Mouse (Mus musculus) MEL (cell line): ENCODE data around the gene Adamts16.

ENCODE experiments used
- CTCF ChIP-seq, 3 experiments: IDR thresholded peaks in 2 of 3; conservative IDR thresholded peaks in 1 of 3; 2 replicates each; pipeline ENCODE4 v1.5.1; 2011 to 2012; ENCODE audit warnings: low read length in 3 of 3, low read depth in 2 of 3, mild to moderate bottlenecking in 2 of 3, improper control_type of control experiment in 1 of 3, inconsistent platforms in 1 of 3, mixed read lengths in 1 of 3, moderate library complexity in 1 of 3; ENCODE audit not compliant: control insufficient read depth in 1 of 3, insufficient read depth in 1 of 3, poor library complexity in 1 of 3, severe bottlenecking in 1 of 3
- GATA1 ChIP-seq: IDR thresholded peaks from 2 replicates; pipeline ENCODE4 v1.6.1; 2011; ENCODE audit warnings: low read depth, low read length, improper control_type of control experiment
- JUND ChIP-seq: IDR thresholded peaks from 2 replicates; pipeline ENCODE4 v1.6.1; 2011; ENCODE audit warnings: low read depth, mild to moderate bottlenecking, improper control_type of control experiment, low read length
- POLR2A ChIP-seq, 2 experiments: IDR thresholded peaks; 2 replicates each; pipeline ENCODE4 v1.6.1; 2011 to 2012; ENCODE audit warnings: low read length in 2 of 2, mild to moderate bottlenecking in 2 of 2, control low read depth in 1 of 2, improper control_type of control experiment in 1 of 2, low read depth in 1 of 2, moderate library complexity in 1 of 2; ENCODE audit not compliant: control insufficient read depth in 1 of 2, insufficient read depth in 1 of 2, poor library complexity in 1 of 2
- TCF12 ChIP-seq: IDR thresholded peaks from 2 replicates; pipeline ENCODE4 v1.6.1; 2014; ENCODE audit warnings: low read depth, mild to moderate bottlenecking, inconsistent platforms, low read length, improper control_type of control experiment, moderate library complexity
- ZKSCAN1 ChIP-seq: IDR thresholded peaks from 2 replicates; pipeline ENCODE4 v1.6.1; 2012; ENCODE audit warnings: low read depth, mild to moderate bottlenecking, inconsistent platforms, low read length, improper control_type of control experiment, moderate library complexity

DNA sequence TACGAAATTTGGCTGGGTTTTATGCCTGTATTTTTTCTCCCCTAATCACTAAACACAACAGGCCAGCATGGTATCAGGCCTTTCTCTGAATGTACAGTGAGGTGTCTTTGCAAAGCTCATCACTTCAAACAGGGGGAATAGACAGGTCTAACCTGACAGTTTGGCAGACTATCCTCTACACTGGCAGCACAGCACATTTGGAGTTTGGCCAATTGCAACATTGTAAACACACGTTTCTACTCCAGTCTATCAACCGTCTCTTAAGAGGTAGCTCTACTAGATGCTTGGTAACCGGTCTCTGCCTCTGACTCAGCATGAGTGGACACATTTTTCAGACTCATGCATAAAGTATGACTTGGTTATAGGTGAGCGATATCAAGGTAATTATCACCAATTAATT is 4.0 kb downstream of the Adamts16 start:
- no peak for TF ChIP-seq CTCF (IDR thresholded peaks at IDR 0.05 in 2 of 3, conservative IDR thresholded peaks at IDR 0.05 in 1 of 3; ENCODE audit: control insufficient read depth in 1 of 3, insufficient read depth in 1 of 3, low read depth in 2 of 3, low read length in 3 of 3, poor library complexity in 1 of 3, severe bottlenecking in 1 of 3)
- no peak for TF ChIP-seq JUND
- no peak for TF ChIP-seq POLR2A (IDR thresholded peaks at IDR 0.05; ENCODE audit: control insufficient read depth in 1 of 2, insufficient read depth in 1 of 2, low read depth in 1 of 2, low read length in 2 of 2, poor library complexity in 1 of 2)
- TF ChIP-seq TCF12, result no peak
- TF ChIP-seq ZKSCAN1, result no peak
- TF ChIP-seq GATA1, result no peak
